Mouse (Mus musculus) olfactory bulb, adult 2 months (tissue): ENCODE measurements at regions not wholly inside any gene's neighbourhood (a gene's known extent, or its start where the extent isn't known, plus 50 kb on each side); places are given as distances from the start of the nearest gene placed in this dataset.

Experiments
- CTCF ChIP-seq: fragments of 200-500 bp; IDR thresholded peaks from 2 replicates; pipeline ENCODE4 v1.5.1; 2012; ENCODE audit warnings: low read depth, mild to moderate bottlenecking, low read length, moderate library complexity; ENCODE audit not compliant: insufficient read depth
- POLR2A ChIP-seq: fragments of 200-500 bp; IDR thresholded peaks from 2 replicates; pipeline ENCODE4 v1.6.1; 2012; ENCODE audit warnings: mild to moderate bottlenecking, low read depth, low read length, moderate library complexity; ENCODE audit not compliant: insufficient read depth

GRCm38 (mm10) chr9:33954319-33954718 is 531.4 kb upstream of the Kirrel3 start:
- TF ChIP-seq CTCF (no peak), POLR2A (no peak)
